Comparison of ENCODE assay signal across 20 mouse cellular contexts in genomic region chr8:57546834-57547233, GRCm38 (mm10). TPM values are rescaled to one million over a fixed set of nuclear protein-coding genes. Genes with fewer than 3 reads are reported as not detected.
DNase-seq lines count a peak whose midpoint lies in the region; ATAC-seq and TF ChIP-seq lines count a peak whose summit lies in the region.
"Had no signal": no experiment of that assay in that cellular context is flagged by ENCODE, and none has a peak within 500 bp of the region (broad histone marks: within the 10 kb centered on the region; RNA-seq: fewer than 3 reads in every experiment).

No protein-coding gene starts in this region.

- WGBS in cerebellum, adult 2 months: 26% methylated on average over 3 of the region's 3 CpGs

- H3K27me3 ChIP-seq in cerebellum, adult 2 months (ENCODE audit: control insufficient read depth, insufficient read depth, low read length): no peaks in the 10 kb centered on the region
- H3K27me3 ChIP-seq in megakaryocyte, embryonic 14.5 days (replicated peaks): no peaks in the 10 kb centered on the region
- H3K27me3 ChIP-seq: CH12.LX, Patski had no signal

- peak; percentile 60 for ATAC-seq in cerebellum, adult (ENCODE audit: insufficient number of reproducible peaks, low FRiP score, low TSS enrichment)
- ATAC-seq in megakaryocyte, adult 5-6 weeks (ENCODE audit: poor library complexity, severe bottlenecking): no peak
- ATAC-seq: activated CD4-positive, CD25-positive, alpha-beta regulatory T cell, adult 4 months; CD4-positive, CD25-positive, alpha-beta regulatory T cell, adult 4 months; Patski had no signal

- H3K4me1 ChIP-seq in cerebellum, adult 2 months (ENCODE audit: control insufficient read depth, insufficient read depth, low read length): peaks cover 44% of the 10 kb centered on the region
- peaks cover 73% of the 10 kb centered on the region for H3K4me1 ChIP-seq in megakaryocyte, embryonic 14.5 days

- TF ChIP-seq CTCF in cerebellum, adult 2 months (IDR thresholded peaks at IDR 0.05; ENCODE audit: borderline replicate concordance, insufficient read depth, low read depth, low read length): no peak

- peak overlapping the region; percentile 100 for H3K27ac ChIP-seq in cerebellum, adult 2 months (ENCODE audit: insufficient read depth, low read length)

- H3K4me3 ChIP-seq in cerebellum, adult 2 months (replicated peaks; ENCODE audit: insufficient read depth, low read depth, low read length): no peak overlapping the region
- peak overlapping the region; percentile 28 for H3K4me3 ChIP-seq in megakaryocyte, embryonic 14.5 days (replicated peaks)

- no peak for DNase-seq in cerebellum, postnatal 36 days
- peak; percentile 59 for DNase-seq in cerebellum, adult 11-12 months
- DNase-seq in cerebellum, adult 9-11 months: no peak
- DNase-seq in cerebellum, adult 2 months: peak in 1 of 2 experiments; percentile 65
- no peak for DNase-seq in cerebellum, adult 9-10 months
- DNase-seq: adrenal gland, adult 2 months; adrenal gland, adult 8-10 months; adrenal gland, postnatal 10 days; adrenal gland, postnatal 14 days; adrenal gland, postnatal 25 days; adrenal gland, postnatal 36 days; B cell, adult 2 months had no signal

- no peak for TF ChIP-seq POLR2A in cerebellum, adult 2 months (IDR thresholded peaks at IDR 0.05; ENCODE audit: borderline replicate concordance, insufficient read depth, low read length)

- H3K36me3 ChIP-seq in megakaryocyte, embryonic 14.5 days (replicated peaks; ENCODE audit: low read length): peaks cover 66% of the 10 kb centered on the region

- H3K9me3 ChIP-seq in megakaryocyte, embryonic 14.5 days: no peaks in the 10 kb centered on the region
- H3K9me3 ChIP-seq: G1E had no signal

RNA-seq across cellular contexts. Expression of gene Hmgb2, which starts 35.1 kb away (rescaled TPM):
- polyA plus RNA-seq in cerebellum, adult 2 months (2012; rRNA removed): 5.5 and 6.0 TPM in 2 replicates
- 9.4 and 95.5 TPM in 2 replicates for polyA plus RNA-seq in megakaryocyte, embryonic 14.5 days (2012; ENCODE audit: insufficient read depth, low replicate concordance)
- total RNA-seq in megakaryocyte, adult 5-6 weeks (2015): 624 and 684 TPM in 2 replicates
- 745 and 753 TPM in 2 replicates for total RNA-seq in megakaryocyte, adult 5-6 weeks (2017)

RNA-seq across cellular contexts. Expression of gene Sap30, which starts 59.2 kb away (rescaled TPM):
- 12.5 and 14.1 TPM in 2 replicates for polyA plus RNA-seq in cerebellum, adult 2 months (2012; rRNA removed)
- polyA plus RNA-seq in megakaryocyte, embryonic 14.5 days (2012; ENCODE audit: insufficient read depth, low replicate concordance): 20.8 and 44.3 TPM in 2 replicates
- 85.2 and 101 TPM in 2 replicates for total RNA-seq in megakaryocyte, adult 5-6 weeks (2015)
- total RNA-seq in megakaryocyte, adult 5-6 weeks (2017): 144 and 145 TPM in 2 replicates
